Mouse (Mus musculus) large intestine, adult 2 months (tissue): ENCODE measurements around the gene Marc2. TPM values are rescaled to one million over a fixed set of nuclear protein-coding genes. Genes with fewer than 3 reads are reported as not detected.

Experiments
- DNase-seq: peaks from one replicate; pipeline ENCODE4 v3.0.0-alpha.2; 2012; ENCODE audit warnings: low read depth, low spot score
- WGBS: fragments of 180-500 bp; shearing (Covaris S2); methylation state at CpG from one replicate; pipeline ENCODE4 v1.1.7; 2018; 5-methylcytosine and 5-hydroxymethylcytosine counted together
- polyA plus RNA-seq: library from polyadenylated mRNA; depleted of rRNA; stranded (reverse); fragments of >200 nt; gene quantifications from 2 replicates; pipeline ENCODE4 v1.2.3, GENCODE M21; 2012; rRNA removed

Gene Marc2
- polyA plus RNA-seq: 148 and 175 TPM in 2 replicates

- 1% methylated on average over 18 of the region's 18 CpGs for WGBS
- no peak for DNase-seq
Measured at GRCm38 (mm10) chr1:184846092-184846750, at the start of gene Marc2. Gene Marc2, minus strand, starts transcription at chr1:184846451.

DNA sequence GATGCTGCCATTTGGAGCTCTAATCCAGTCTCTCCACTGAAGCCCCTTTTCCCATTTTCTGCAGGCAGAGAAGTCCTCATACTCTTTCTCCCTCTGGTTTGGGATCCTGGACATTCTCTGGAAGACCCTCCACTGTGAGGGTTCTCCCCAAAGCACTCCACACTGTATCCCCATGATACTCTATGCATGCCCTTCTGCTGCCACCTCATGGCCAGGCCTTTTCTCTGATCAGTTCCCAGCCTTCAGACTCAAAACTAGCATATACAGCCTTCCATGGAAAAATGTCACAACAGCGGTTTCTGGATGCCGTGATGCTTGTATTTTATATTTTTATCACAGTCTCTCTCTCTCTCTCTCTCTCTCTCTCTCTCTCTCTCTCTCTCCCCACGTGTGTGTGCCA is 45.7 kb upstream of the Marc2 start:
- WGBS: 72% methylated on average over 3 of the region's 3 CpGs
- no peak for DNase-seq

GRCm38 (mm10) chr1:184889454-184889853 is 43.2 kb upstream of the Marc2 start:
- DNase-seq: no peak
- 90% methylated on average over 6 of the region's 6 CpGs for WGBS

GRCm38 (mm10) chr1:184886160-184886559 is 39.9 kb upstream of the Marc2 start:
- 84% methylated on average over 1 of the region's 1 CpGs for WGBS
- no peak for DNase-seq

GRCm38 (mm10) chr1:184882281-184883268 is 36.3 kb upstream of the Marc2 start, which contains the start of gene C130074G19Rik:
Gene C130074G19Rik, minus strand, starts transcription at chr1:184883218.
- WGBS: 3% methylated on average over 77 of the region's 77 CpGs
- no peak for DNase-seq

DNA sequence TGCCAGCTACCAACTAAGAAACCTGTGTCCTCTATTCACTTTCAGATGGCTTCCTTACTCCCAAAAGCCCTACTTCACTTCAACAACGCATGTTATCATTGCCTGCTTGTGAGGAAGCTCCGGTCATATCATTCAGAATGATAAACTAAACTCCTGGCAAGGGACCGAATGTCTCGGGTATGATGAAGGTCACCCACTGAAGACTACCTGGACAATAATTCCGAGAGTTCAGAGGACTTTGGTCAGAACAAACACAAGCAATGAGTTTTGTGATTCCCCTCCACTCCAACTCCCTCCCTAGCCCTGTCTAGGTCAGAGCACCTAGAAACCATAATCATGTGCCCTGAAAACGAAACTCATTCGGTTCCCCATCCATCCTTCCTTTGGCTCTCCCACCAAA is 35.6 kb upstream of the Marc2 start:
- no peak for DNase-seq
- WGBS: 34% methylated on average over 7 of the region's 7 CpGs

- WGBS: 87% methylated on average over 5 of the region's 5 CpGs
- DNase-seq: no peak
Measured at GRCm38 (mm10) chr1:184881211-184881610, 35.0 kb upstream of the Marc2 start.

- 76% methylated on average over 6 of the region's 6 CpGs for WGBS
- DNase-seq: no peak
Measured at GRCm38 (mm10) chr1:184878860-184879259, 32.6 kb upstream of the Marc2 start.

DNA sequence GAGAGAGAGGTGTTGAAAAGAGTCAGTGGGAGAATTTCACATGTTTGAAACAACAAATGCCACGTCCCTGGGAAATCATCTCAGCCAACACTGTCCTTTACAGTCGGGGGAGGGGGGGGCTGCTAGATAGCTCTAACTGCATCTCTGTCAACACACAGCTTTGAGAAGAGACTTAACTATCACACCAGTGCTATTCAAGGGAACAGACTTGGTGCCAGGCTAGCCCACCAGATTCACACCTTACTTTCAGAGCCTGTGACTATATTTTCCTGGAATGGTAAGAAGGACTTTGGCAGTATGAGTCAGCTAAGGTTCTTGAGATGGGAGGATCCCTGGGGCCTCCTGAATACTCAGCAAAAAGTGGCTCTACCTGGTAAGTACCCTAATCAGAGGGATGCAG is 31.1 kb upstream of the Marc2 start:
- no peak for DNase-seq
- WGBS: 79% methylated on average over 2 of the region's 2 CpGs

GRCm38 (mm10) chr1:184873910-184874309 is 27.7 kb upstream of the Marc2 start:
- no peak for DNase-seq
- 89% methylated on average over 11 of the region's 11 CpGs for WGBS

DNA sequence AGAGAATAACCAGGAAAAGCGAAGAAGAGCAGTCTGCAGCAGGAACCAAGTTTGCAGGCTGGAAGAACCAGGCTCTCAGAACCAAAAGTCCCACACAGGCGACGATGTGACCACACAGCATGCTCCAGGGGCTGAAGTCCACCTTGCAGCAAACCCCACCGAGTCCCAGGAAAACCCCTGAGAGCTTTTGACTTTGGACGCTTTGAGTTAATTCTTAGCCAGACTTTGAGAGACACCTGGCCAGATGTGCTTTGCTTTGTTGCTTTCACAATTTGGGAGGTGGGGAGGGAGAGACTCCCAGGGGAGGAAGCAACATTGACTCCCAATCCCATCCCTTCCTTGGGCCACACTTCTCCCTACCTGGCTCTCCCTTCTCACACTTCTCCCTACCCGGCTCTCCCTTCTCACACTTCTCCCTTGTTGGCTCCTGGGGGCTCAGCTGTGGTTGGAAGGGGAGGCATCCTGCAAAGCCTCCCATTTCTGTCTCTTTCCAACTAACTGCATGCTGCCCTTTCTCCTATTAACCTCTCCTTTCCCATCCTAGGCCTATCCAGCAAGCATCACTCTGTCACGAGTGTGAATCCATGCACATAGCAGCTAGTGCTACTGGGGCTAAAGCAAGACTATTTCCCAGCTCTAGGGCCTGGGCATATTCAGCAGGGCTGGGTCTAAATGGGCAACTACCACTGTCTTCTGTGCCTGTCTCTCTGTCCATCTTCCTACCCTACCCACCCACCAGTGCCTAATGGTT is 26.0 kb upstream of the Marc2 start:
- no peak for DNase-seq
- WGBS: 39% methylated on average over 7 of the region's 7 CpGs

- WGBS: 97% methylated on average over 1 of the region's 1 CpGs
- DNase-seq: no peak
Measured at GRCm38 (mm10) chr1:184871506-184871905, 25.3 kb upstream of the Marc2 start.

DNA sequence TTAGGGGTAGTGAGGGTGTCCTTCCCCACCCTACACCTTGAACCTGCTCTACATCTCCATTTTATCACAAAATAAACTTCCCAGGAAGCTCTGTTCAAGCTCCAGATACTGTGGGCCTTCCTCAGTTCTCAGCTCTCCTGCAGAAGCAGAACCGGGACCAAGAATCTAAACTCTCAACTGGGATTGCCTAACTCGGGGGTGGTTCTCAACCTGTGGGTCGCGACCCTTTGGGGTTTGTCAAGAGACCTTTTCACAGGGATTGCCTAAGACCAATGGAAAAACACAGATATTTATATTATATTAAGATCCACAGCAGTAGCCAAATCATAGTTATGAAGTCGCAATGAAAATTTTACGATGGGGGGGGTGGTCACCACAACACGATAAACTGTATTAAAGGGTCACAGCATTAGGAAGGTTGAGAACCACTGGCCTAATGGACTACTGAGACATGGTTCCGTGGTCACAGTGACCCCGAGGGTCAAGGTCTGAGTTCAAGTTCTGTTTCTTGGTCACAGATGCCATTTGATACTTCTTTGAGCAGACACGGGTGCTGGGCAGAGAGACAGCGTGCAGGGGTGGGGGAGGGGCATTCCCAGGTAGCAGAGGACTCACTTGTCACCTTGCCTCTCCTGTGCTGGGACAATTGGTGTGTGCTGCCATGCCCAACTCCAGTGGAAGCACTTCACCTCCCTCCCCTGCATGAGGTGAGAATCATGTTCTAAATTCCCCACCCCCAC is 24.6 kb upstream of the Marc2 start:
- DNase-seq: no peak
- WGBS: 64% methylated on average over 11 of the region's 11 CpGs

- WGBS: 30% methylated on average over 4 of the region's 4 CpGs
- DNase-seq: no peak
Measured at GRCm38 (mm10) chr1:184869939-184870565, 23.8 kb upstream of the Marc2 start.

DNA sequence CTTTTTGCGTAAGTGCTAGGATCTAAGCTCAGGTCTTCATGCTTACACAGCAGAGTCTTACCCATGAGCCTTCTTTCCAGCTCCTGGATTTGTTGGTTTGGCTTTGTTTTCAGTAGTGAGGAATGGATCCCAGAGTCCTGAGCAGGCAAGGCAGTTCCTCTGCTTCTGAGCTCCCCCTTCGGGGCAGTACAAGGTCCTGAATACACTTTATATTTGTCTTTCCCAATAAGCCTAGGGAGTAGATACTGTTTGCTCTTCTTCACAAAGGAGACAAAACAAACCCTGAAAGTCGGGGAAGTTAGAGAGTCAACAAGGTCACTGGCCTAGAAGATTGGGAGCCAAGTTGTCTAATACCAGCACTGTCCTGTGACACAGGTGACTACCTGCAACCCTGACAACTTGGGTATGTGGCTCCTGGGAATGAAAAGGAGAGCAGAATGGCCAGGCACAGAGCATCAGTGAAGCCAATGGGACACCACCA is 21.4 kb upstream of the Marc2 start:
- DNase-seq: no peak

DNA sequence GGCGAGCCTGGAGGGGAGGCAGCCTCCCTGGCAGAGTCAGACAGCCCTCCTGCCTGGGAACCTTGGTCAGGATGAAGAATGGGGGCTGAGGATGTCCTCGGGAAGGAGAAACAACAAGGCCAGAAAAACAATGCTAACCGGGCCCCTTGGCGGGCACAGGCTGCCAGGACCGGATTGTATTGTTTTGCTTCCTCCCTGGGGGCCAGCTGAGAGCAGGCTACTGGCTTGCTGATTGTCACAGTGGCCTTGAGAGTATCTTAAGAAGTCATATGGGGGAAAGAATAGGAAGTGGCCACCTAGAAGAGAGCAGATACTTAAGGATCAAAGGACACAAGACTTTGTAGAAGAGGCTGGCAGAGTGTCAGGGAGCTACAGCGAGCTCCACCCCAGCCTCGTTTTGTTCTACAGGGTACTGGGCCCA is 18.1 kb upstream of the Marc2 start:
- DNase-seq: no peak
- WGBS: 37% methylated on average over 7 of the region's 7 CpGs

More for the DNA sequence above, 21.4 kb upstream of the Marc2 start:
- 53% methylated on average over 3 of the region's 3 CpGs for WGBS

DNA sequence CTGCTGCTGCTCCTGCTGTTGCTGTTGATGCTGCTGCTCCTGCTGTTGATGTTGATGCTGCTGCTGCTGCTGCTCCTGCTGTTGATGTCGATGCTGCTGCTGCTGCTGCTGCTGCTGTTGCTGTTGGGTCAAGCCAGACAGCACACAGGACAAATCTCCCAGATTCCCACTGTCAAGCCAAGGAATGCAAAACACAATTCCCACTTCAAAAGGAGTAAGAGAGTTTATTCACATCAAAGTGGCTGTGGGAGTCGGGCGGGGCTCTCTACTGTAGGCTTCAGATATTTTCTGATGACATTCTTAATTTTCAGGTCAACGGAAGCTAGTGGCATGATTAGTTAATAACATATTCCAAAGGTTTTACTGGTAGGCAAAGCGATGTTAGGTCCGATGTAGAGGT is 16.4 kb upstream of the Marc2 start:
- WGBS: 89% methylated on average over 6 of the region's 6 CpGs

DNA sequence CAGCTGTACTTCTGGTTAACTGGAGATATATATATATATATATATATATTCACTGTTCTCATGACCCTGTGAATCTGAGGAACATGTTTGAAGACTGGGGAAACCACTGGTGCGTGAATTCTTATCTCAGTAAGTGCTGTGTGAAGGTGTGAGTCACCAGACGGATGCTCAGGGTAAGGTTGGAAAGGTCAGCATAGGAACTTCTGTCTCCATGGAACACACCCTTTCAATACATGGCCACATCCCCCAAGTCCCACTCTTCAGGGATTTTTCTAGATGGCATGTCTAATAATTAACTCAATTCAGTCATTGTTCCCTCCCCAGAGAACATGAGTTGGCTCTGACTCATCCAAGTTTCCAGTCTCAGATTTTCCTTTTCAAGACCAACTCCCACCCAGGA is 15.3 kb upstream of the Marc2 start:
- no peak for DNase-seq
- 32% methylated on average over 2 of the region's 2 CpGs for WGBS

More for the DNA sequence above, 16.4 kb upstream of the Marc2 start:
- no peak for DNase-seq

GRCm38 (mm10) chr1:184860276-184860675 is 14.0 kb upstream of the Marc2 start:
- DNase-seq: no peak
- WGBS: 48% methylated on average over 3 of the region's 3 CpGs
